Mouse (Mus musculus): ENCODE data around the gene A930002H24Rik. TPM values are rescaled to one million over a fixed set of nuclear protein-coding genes. Genes with fewer than 3 reads are reported as not detected.

The A930002H24Rik gene
- polyA plus RNA-seq, 1 experiment from 2014 or later: 1.9 TPM

DNA sequence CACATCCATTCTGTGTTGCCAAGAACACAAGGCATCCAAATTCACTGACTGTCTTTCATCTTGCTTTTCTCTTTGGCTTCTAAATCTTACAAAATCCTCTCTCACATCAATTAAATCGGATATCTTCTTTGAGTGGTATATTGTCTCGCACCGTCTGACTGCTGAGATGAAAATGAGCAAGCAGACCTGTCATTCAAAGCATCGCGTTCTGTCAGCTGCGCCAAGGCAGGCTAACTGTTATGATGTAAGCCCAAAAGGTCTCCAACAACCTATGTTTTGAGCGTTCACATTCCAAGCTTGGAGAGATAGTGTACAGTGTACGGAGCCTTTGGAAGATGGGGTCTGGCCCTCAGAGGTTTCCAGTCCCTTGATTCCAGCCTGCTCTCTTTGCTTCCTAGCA is 26.9 kb downstream of the A930002H24Rik start:
- H3K9ac ChIP-seq (replicated peaks): no peak overlapping the region
- H3K27ac ChIP-seq: no peak overlapping the region
- no peak for ATAC-seq (ENCODE audit: insufficient number of reproducible peaks, insufficient read depth, low FRiP score, low TSS enrichment, low read depth)
- H3K4me1 ChIP-seq (replicated peaks): no peaks in the 10 kb centered on the region
- H3K36me3 ChIP-seq: no peaks in the 10 kb centered on the region
- WGBS: 92% methylated on average over 8 of the region's 8 CpGs
- H3K27me3 ChIP-seq: no peaks in the 10 kb centered on the region
- H3K9me3 ChIP-seq: 0 out of 2 replicates have a peak, but pooled peaks cover 3% of the 10 kb centered on the region
- H3K4me2 ChIP-seq: no peak overlapping the region
- no peak overlapping the region for H3K4me3 ChIP-seq (replicated peaks)

DNA sequence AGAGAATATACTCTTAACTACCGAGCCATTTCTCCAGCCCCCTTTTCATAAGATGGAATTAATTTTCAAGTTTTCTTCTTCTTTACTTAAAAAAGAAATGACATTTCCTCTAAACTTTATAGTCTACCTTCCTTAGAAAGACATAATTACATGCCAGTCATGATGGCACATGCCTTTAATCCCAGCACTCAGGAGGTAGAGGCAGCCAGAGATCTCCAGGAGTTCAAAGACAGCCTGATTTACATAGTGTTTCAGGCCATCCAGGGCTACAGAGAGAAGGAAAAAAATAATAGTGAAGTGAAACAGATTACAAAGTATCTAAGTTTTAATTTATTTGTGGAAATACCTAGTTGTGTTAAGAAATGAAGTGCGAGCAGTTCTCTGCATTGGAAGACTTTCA is 27.4 kb downstream of the A930002H24Rik start:
- H3K36me3 ChIP-seq: no peaks in the 10 kb centered on the region
- ATAC-seq (ENCODE audit: insufficient number of reproducible peaks, insufficient read depth, low FRiP score, low TSS enrichment, low read depth): no peak
- H3K4me3 ChIP-seq (replicated peaks): no peak overlapping the region
- no peak overlapping the region for H3K4me2 ChIP-seq
- H3K27ac ChIP-seq: no peak overlapping the region
- no peaks in the 10 kb centered on the region for H3K27me3 ChIP-seq
- no peaks in the 10 kb centered on the region for H3K4me1 ChIP-seq (replicated peaks)
- no peak overlapping the region for H3K9ac ChIP-seq (replicated peaks)
- H3K9me3 ChIP-seq: 0 out of 2 replicates have a peak, but pooled peaks cover 3% of the 10 kb centered on the region
- WGBS: 87% methylated on average over 2 of the region's 2 CpGs

- H3K4me2 ChIP-seq: no peak overlapping the region
- no peak for ATAC-seq (ENCODE audit: insufficient number of reproducible peaks, insufficient read depth, low FRiP score, low TSS enrichment, low read depth)
- no peak overlapping the region for H3K4me3 ChIP-seq (replicated peaks)
- WGBS: 74% methylated on average over 4 of the region's 4 CpGs
- no peaks in the 10 kb centered on the region for H3K4me1 ChIP-seq (replicated peaks)
- no peaks in the 10 kb centered on the region for H3K9me3 ChIP-seq
- H3K9ac ChIP-seq (replicated peaks): no peak overlapping the region
- no peaks in the 10 kb centered on the region for H3K36me3 ChIP-seq
- no peak overlapping the region for H3K27ac ChIP-seq
- H3K27me3 ChIP-seq: no peaks in the 10 kb centered on the region
Observed at GRCm38 (mm10) chr17:63831550-63831949, 32.0 kb downstream of the A930002H24Rik start.

GRCm38 (mm10) chr17:63828561-63829332 is 34.8 kb downstream of the A930002H24Rik start:
- Histone ChIP-seq H3K4me1 (replicated peaks) (no peaks in the 10 kb centered on the region), H3K4me2 (no peak overlapping the region), H3K27ac (no peak overlapping the region), H3K27me3 (no peaks in the 10 kb centered on the region), H3K9ac (replicated peaks) (no peak overlapping the region), H3K4me3 (replicated peaks) (no peak overlapping the region), H3K36me3 (no peaks in the 10 kb centered on the region), H3K9me3 (no peaks in the 10 kb centered on the region)
- WGBS: 70% methylated on average over 5 of the region's 5 CpGs
- no peak for ATAC-seq (ENCODE audit: insufficient number of reproducible peaks, insufficient read depth, low FRiP score, low TSS enrichment, low read depth)

GRCm38 (mm10) chr17:63826767-63827166 is 36.8 kb downstream of the A930002H24Rik start:
- Histone ChIP-seq H3K4me1 (replicated peaks) (no peaks in the 10 kb centered on the region), H3K4me2 (no peak overlapping the region), H3K36me3 (no peaks in the 10 kb centered on the region), H3K9ac (replicated peaks) (no peak overlapping the region), H3K4me3 (replicated peaks) (no peak overlapping the region), H3K27me3 (no peaks in the 10 kb centered on the region), H3K27ac (no peak overlapping the region), H3K9me3 (no peaks in the 10 kb centered on the region)
- 83% methylated on average over 7 of the region's 7 CpGs for WGBS
- no peak for ATAC-seq (ENCODE audit: insufficient number of reproducible peaks, insufficient read depth, low FRiP score, low TSS enrichment, low read depth)

DNA sequence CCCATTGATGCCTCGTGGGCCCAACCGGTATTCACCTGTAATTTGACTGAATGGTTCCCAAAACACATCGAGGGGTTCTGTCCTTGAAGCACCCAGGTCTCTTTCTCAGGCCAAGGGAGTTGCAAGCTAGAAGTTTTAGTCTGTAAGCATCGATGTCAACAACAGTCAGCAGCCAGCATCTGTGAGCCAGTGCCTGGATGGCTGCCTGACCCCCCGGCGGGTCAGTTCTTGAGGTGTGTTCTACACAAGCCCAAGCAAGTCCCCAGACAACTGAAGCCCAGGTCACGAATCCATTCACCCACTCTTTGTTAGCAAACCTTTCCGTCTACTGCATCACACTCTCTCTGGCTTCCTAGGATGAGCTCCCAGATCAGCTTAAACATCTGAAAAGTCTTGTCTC is 37.4 kb downstream of the A930002H24Rik start:
- Histone ChIP-seq H3K27ac (no peak overlapping the region), H3K27me3 (no peaks in the 10 kb centered on the region), H3K4me3 (replicated peaks) (no peak overlapping the region), H3K36me3 (no peaks in the 10 kb centered on the region), H3K4me1 (replicated peaks) (no peaks in the 10 kb centered on the region), H3K9me3 (no peaks in the 10 kb centered on the region), H3K9ac (replicated peaks) (no peak overlapping the region), H3K4me2 (no peak overlapping the region)
- ATAC-seq (ENCODE audit: insufficient number of reproducible peaks, insufficient read depth, low FRiP score, low TSS enrichment, low read depth): no peak
- WGBS: 83% methylated on average over 8 of the region's 8 CpGs

GRCm38 (mm10) chr17:63824141-63824540 is 39.5 kb downstream of the A930002H24Rik start:
- no peak for ATAC-seq (ENCODE audit: insufficient number of reproducible peaks, insufficient read depth, low FRiP score, low TSS enrichment, low read depth)
- H3K27ac ChIP-seq: no peak overlapping the region
- 92% methylated on average over 4 of the region's 4 CpGs for WGBS

GRCm38 (mm10) chr17:63818444-63819027 is 45.1 kb downstream of the A930002H24Rik start:
- H3K27ac ChIP-seq: no peak overlapping the region
- H3K9ac ChIP-seq (replicated peaks): no peak overlapping the region
- H3K4me3 ChIP-seq (replicated peaks): no peak overlapping the region
- no peak for ATAC-seq (ENCODE audit: insufficient number of reproducible peaks, insufficient read depth, low FRiP score, low TSS enrichment, low read depth)
- no peak overlapping the region for H3K4me2 ChIP-seq
- H3K36me3 ChIP-seq: no peaks in the 10 kb centered on the region
- no peaks in the 10 kb centered on the region for H3K9me3 ChIP-seq
- 86% methylated on average over 10 of the region's 10 CpGs for WGBS
- H3K27me3 ChIP-seq: no peaks in the 10 kb centered on the region
- no peaks in the 10 kb centered on the region for H3K4me1 ChIP-seq (replicated peaks)

More at GRCm38 (mm10) chr17:63824141-63824540, 39.5 kb downstream of the A930002H24Rik start:
- H3K27me3 ChIP-seq: no peaks in the 10 kb centered on the region
- no peak overlapping the region for H3K4me3 ChIP-seq (replicated peaks)
- no peaks in the 10 kb centered on the region for H3K9me3 ChIP-seq
- no peak overlapping the region for H3K9ac ChIP-seq (replicated peaks)
- no peaks in the 10 kb centered on the region for H3K36me3 ChIP-seq
- H3K4me1 ChIP-seq (replicated peaks): no peaks in the 10 kb centered on the region
- H3K4me2 ChIP-seq: no peak overlapping the region

GRCm38 (mm10) chr17:63813552-63813951 is 50.0 kb downstream of the A930002H24Rik start:
- Histone ChIP-seq H3K4me1 (replicated peaks) (no peaks in the 10 kb centered on the region), H3K9ac (replicated peaks) (no peak overlapping the region), H3K36me3 (no peaks in the 10 kb centered on the region), H3K4me3 (replicated peaks) (no peak overlapping the region), H3K27ac (no peak overlapping the region), H3K27me3 (no peaks in the 10 kb centered on the region), H3K9me3 (no peaks in the 10 kb centered on the region), H3K4me2 (no peak overlapping the region)
- ATAC-seq (ENCODE audit: insufficient number of reproducible peaks, insufficient read depth, low FRiP score, low TSS enrichment, low read depth): no peak
- WGBS: 85% methylated on average over 6 of the region's 6 CpGs

Other genes starting within 250 kb of the A930002H24Rik start
- 27.0 and 27.5 TPM in 2 replicates for gene Fer, start 729 bp downstream of the A930002H24Rik start, polyA plus RNA-seq (2016; fragmentation: Nextera tagmentation; extraction: Ambion mirVana)